Mouse (Mus musculus) midbrain, embryonic 15.5 days (tissue): ENCODE data around the gene Grik3. TPM values are rescaled to one million over a fixed set of nuclear protein-coding genes. Genes with fewer than 3 reads are reported as not detected.

Experiments used
- ATAC-seq: fragments of 200-750 bp; cut with Nextera tagmentation; replicated peaks from 2 replicates; pipeline ENCODE4 v1.8.0; 2017; ENCODE audit warnings: moderate TSS enrichment
- H3K27ac ChIP-seq: fragments of 300-500 bp; sonication (generic); 2 replicates; pipeline ENCODE4 v1.5.1; 2015; ENCODE audit warnings: mild to moderate bottlenecking, inconsistent platforms
- H3K27me3 ChIP-seq: fragments of 300-500 bp; sonication (generic); replicated peaks from 2 replicates; pipeline ENCODE4 v1.6.1; 2015; ENCODE audit warnings: inconsistent platforms
- H3K36me3 ChIP-seq: fragments of 300-500 bp; sonication (generic); replicated peaks from 2 replicates; pipeline ENCODE4 v1.6.1; 2015; ENCODE audit warnings: inconsistent platforms
- H3K4me1 ChIP-seq: fragments of 300-500 bp; sonication (generic); 2 replicates; pipeline ENCODE4 v1.6.1; 2015; ENCODE audit warnings: inconsistent platforms
- H3K4me2 ChIP-seq: fragments of 300-500 bp; sonication (generic); 2 replicates; pipeline ENCODE4 v1.6.1; 2015; ENCODE audit warnings: inconsistent platforms, mild to moderate bottlenecking, moderate library complexity
- H3K4me3 ChIP-seq: fragments of 300-500 bp; sonication (generic); 2 replicates; pipeline ENCODE4 v1.5.1; 2015; ENCODE audit warnings: mild to moderate bottlenecking, inconsistent platforms
- H3K9ac ChIP-seq: fragments of 300-500 bp; sonication (generic); 2 replicates; pipeline ENCODE4 v1.6.1; 2015; ENCODE audit warnings: mild to moderate bottlenecking, inconsistent platforms
- H3K9me3 ChIP-seq: fragments of 300-500 bp; sonication (generic); 2 replicates; pipeline ENCODE4 v1.6.1; 2016; ENCODE audit warnings: inconsistent platforms
- WGBS: fragments of 180-500 bp; shearing (Covaris S2); methylation state at CpG from one replicate; pipeline ENCODE4 v1.1.7; 2015; ENCODE audit warnings: mixed read lengths; 5-methylcytosine and 5-hydroxymethylcytosine counted together
- polyA plus RNA-seq: library from polyadenylated mRNA; unstranded; fragments of >200 nt; fragmentation: Nextera tagmentation; extraction: Ambion mirVana; gene quantifications from 2 replicates; pipeline ENCODE4 v1.2.1, GENCODE M21; 2015

The Grik3 gene
- 4.8 and 5.3 TPM in 2 replicates for polyA plus RNA-seq

DNA sequence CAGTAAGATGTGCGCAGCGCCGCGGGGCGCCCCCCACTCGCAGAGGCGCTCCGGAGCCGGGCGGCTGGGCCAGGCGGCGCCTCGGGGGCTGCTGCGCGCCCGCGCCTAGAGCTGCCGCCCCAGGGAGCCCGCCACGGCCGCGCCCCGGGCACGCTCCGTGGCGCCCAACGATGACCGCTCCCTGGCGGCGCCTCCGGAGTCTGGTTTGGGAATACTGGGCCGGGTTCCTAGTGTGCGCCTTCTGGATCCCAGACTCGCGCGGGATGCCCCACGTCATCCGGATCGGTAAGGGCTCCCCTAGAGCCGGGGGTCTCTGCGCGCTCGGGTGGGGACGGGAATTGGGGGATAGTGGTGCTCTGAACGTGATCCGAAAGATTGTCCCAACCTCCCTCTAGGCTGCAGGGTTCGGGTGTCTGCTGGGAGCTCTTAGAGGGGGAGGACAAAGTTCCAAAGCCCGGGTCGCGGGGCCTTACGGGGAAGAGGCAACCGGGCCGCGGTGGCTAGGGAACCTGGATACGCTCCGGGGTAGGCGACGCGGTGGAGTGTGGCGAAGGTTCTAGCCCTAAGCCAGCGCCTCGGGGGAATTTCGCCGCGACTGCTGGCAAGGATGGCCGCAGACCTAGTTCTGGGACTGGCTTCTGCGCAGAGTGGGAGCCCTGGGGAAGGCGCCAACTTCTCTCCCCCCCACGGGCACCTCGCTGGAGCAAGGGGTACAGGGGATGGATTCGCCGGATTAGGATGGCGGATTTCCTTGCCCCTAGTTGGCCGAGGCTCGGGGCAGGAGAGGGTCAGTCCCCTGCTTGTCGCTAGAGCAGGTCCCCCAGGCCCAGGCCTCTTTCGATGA lies at the start of gene Grik3:
Gene Grik3 (plus strand): TSS at position 40 of the 844 bp plus-strand sequence.
- Histone ChIP-seq H3K9ac (peak within 1 kb of the TSS; percentile 70), H3K4me1 (peaks cover 96% of the 10 kb centered on the region), H3K4me2 (peak within 1 kb of the TSS; percentile 79), H3K4me3 (peak within 1 kb of the TSS; percentile 63), H3K27me3 (peaks cover 22% of the 10 kb centered on the region), H3K9me3 (no peaks in the 10 kb centered on the region), H3K27ac (peak within 1 kb of the TSS; percentile 83), H3K36me3 (no peaks in the 10 kb centered on the region)
- peak; percentile 8 for ATAC-seq
- WGBS = under 1% methylated on average over 77 of the region's 77 CpGs

DNA sequence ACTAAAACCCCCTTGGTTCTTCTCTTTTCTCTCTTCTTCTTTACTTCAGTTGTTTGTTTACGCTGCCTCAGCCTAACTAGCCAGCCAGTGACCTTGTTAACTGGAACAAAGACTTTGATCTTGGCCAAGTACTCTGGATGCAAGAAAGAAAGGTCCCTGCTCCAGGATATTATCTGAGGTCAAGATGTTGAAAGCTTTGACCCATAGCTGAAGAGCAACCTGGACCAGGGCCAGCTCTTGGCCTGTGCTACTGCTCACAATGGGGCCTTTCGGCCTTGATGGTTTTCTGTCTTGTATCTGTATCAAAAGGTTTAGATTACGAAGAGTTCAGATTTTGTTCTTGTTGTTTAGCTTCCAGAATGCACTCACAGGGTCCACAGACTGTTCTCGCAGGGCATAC lies 48.7 kb upstream of the Grik3 start:
- Histone ChIP-seq H3K4me1 (peaks cover 12% of the 10 kb centered on the region; the same call in 1 of the 2 replicates), H3K4me3 (no peak overlapping the region), H3K4me2 (no peak overlapping the region), H3K9me3 (no peaks in the 10 kb centered on the region), H3K27ac (no peak overlapping the region), H3K27me3 (peaks cover 7% of the 10 kb centered on the region; the same call in 1 of the 2 replicates), H3K36me3 (no peaks in the 10 kb centered on the region), H3K9ac (no peak overlapping the region)
- 86% methylated on average over 4 of the region's 4 CpGs for WGBS
- no peak for ATAC-seq

DNA sequence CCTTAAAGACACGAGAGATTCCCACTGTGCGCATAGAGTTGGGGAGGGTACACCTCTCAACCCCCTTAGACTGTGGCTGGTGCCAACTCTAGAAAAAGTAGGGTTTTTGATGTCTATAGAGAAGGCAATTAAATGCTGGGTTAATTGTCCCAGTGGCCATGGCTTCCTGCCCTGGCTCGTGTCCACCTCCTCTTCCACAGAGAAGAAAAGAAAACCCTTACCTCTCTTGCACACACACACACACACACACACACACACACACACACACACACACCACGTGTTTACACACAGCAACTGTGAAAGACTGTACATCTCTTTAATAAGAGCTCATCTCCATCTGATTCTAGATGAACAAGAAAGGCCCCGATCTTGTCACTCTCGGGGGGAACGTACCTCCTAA lies 46.1 kb upstream of the Grik3 start:
- H3K9ac ChIP-seq = no peak overlapping the region
- H3K9me3 ChIP-seq = no peaks in the 10 kb centered on the region
- no peaks in the 10 kb centered on the region for H3K36me3 ChIP-seq
- peaks cover 12% of the 10 kb centered on the region; the same call in 1 of the 2 replicates for H3K4me1 ChIP-seq
- WGBS = 78% methylated on average over 7 of the region's 7 CpGs
- H3K4me2 ChIP-seq = no peak overlapping the region
- H3K4me3 ChIP-seq = no peak overlapping the region
- no peak overlapping the region for H3K27ac ChIP-seq
- no peaks in the 10 kb centered on the region for H3K27me3 ChIP-seq
- no peak for ATAC-seq

DNA sequence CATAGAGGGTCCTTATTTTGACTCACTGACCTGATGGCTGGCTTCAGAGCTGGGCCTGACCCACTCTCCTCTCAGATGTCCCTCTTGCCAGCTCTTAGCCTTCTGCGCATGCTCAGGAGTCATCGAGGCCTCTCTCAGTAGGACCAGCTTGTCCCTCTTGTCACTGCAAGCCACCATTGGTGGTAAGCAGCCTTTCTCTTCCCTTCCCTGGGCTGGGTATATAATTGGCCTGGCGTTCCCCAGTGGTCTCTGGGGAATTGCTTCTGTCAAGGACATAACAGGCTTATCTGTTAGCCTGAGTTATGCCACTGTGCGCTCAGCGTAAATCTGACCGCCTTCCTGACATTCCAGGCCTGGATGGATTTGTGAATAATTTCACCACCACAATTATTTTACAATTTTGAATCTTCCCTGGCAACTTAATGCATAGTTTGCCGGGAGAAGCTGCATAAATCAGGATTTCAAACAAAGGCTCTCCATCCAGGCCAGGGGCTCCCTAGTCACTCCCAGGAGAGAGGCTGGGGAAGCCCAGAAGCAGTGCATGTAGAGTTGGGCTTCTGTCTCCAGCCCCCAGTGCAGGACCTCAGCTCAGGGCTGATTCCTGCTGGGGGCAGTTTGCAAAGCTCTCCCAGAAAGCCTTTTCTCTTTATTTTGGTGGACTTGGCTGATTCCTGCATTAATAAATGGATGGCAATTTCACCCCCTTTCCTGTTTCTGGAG lies 39.7 kb upstream of the Grik3 start:
- Histone ChIP-seq H3K27me3 (no peaks in the 10 kb centered on the region), H3K4me1 (peaks cover 31% of the 10 kb centered on the region), H3K9ac (no peak overlapping the region), H3K27ac (peak overlapping the region; percentile 43), H3K4me2 (no peak overlapping the region), H3K4me3 (no peak overlapping the region), H3K9me3 (no peaks in the 10 kb centered on the region), H3K36me3 (no peaks in the 10 kb centered on the region)
- 32% methylated on average over 7 of the region's 7 CpGs for WGBS
- ATAC-seq = peak; percentile 74

DNA sequence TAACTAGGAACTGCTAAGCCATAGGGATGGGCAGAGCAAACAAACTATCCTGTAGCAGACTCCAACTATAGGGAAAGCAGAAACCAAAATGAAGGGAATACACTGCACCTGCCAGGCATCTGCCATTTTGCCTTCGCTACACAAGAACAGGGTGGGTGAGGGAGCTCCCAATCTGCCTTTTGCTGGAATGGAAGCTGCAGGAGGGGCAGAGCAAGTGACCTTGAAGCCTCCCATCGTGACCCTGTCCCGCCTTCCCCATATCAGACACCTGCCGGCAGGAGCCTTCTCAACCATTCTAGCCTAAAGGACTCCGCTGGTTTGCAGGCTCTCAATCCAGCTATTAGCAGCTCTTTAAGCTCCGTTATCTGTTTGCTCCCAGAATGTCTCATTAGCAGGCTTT lies 38.7 kb upstream of the Grik3 start:
- no peak overlapping the region for H3K4me2 ChIP-seq
- no peaks in the 10 kb centered on the region for H3K27me3 ChIP-seq
- H3K9ac ChIP-seq = no peak overlapping the region
- H3K27ac ChIP-seq = no peak overlapping the region
- H3K9me3 ChIP-seq = no peaks in the 10 kb centered on the region
- WGBS = 37% methylated on average over 6 of the region's 6 CpGs
- H3K4me3 ChIP-seq = no peak overlapping the region
- no peak for ATAC-seq
- H3K4me1 ChIP-seq = peaks cover 39% of the 10 kb centered on the region
- H3K36me3 ChIP-seq = no peaks in the 10 kb centered on the region

DNA sequence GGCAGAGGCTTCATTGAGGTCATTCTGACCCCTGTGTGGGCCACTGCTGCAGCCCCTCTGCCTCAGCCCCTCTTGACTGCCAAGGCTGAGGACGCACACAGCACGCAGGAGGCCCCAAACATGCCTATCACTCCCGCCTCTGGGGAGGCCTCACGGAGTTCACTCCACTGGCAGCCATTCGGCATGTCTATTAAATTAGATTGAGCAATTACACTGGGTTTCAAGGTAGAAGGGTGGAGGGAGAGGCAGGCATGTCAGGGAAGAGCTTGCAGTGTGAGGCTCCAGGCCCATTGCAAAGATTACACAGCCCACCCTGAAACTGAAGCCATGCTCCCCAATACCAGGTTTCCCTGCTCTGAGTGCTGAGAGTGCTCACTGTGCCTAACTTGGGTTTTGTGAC lies 34.0 kb upstream of the Grik3 start:
- Histone ChIP-seq H3K27ac (no peak overlapping the region), H3K36me3 (no peaks in the 10 kb centered on the region), H3K4me2 (no peak overlapping the region), H3K4me3 (no peak overlapping the region), H3K4me1 (peaks cover 42% of the 10 kb centered on the region), H3K9ac (no peak overlapping the region), H3K27me3 (no peaks in the 10 kb centered on the region), H3K9me3 (no peaks in the 10 kb centered on the region)
- WGBS = 44% methylated on average over 5 of the region's 5 CpGs
- ATAC-seq = no peak

DNA sequence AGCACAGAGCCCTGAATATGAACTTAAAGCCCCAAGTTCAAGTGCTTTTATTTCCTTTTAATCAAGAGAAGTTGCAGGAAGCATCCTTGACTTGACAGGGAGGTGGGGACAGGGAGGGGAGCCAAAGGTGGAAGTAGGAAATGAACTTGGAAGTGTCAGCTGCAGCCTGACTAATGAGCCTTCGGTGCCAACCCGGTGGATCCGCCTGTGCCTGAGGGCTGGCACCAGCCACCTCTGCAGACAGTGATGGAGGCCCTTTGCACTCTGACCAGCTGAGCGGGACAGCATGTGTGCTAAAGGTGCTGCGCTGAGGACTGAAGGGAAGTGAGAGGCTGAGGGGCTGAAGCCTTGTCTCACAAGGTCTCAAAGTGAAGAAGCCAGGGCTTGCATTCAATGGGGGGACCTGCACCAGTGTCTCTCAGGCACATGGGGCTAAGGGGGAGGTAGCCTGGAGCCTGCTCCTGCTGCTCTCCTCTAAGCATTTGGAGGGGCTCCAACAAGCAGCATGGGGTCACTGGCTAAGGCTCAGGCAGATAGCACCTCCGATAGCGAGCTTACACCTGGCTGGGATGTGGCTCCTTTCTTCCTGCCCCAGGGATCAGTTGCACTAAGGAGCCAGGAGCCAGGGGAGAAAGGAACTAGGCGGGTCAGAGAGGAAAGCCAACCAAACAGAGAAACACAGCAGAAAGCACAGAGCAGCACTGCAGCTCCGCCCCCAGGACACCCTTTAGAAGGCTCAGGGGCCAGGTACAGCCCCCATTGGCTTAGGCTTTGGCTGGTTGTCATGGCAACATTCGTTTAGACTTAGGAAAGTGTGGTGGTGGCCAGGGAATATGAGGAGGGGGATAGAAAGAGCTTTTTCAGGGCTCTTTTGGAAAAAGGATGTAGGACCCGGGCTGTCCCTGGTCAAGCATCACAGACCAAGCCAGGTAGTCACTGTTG lies 33.1 kb upstream of the Grik3 start:
- no peak overlapping the region for H3K4me3 ChIP-seq
- no peak overlapping the region for H3K4me2 ChIP-seq
- H3K4me1 ChIP-seq = peaks cover 33% of the 10 kb centered on the region
- no peaks in the 10 kb centered on the region for H3K36me3 ChIP-seq
- H3K27ac ChIP-seq = no peak overlapping the region
- no peaks in the 10 kb centered on the region for H3K27me3 ChIP-seq
- WGBS = 28% methylated on average over 11 of the region's 11 CpGs
- H3K9ac ChIP-seq = no peak overlapping the region
- no peaks in the 10 kb centered on the region for H3K9me3 ChIP-seq
- ATAC-seq = 0 out of 2 replicates have a peak, but pooled peaks have one; percentile 57

DNA sequence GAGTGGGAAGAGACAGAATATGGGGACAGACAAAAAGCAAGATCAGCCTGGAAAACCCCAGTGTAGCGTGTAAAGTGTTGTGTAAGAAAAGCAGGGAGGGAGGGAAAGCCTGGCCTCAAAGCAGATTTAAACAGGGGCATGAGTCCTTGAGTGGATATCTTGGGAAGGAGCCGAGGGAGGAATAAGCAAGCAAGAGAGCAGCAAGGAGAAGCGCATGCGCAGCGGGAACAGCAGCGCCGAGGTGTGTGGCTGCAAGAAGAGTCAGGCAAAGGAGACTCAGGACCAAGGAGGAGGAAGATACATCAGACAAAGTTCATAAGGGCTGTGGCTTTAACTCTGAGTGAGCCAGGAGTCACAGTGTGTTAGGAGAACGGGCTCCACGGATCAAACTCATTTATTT lies 30.7 kb upstream of the Grik3 start:
- no peaks in the 10 kb centered on the region for H3K36me3 ChIP-seq
- no peak overlapping the region for H3K27ac ChIP-seq
- no peak overlapping the region for H3K9ac ChIP-seq
- H3K27me3 ChIP-seq = no peaks in the 10 kb centered on the region
- no peak overlapping the region for H3K4me2 ChIP-seq
- 71% methylated on average over 9 of the region's 9 CpGs for WGBS
- H3K4me1 ChIP-seq = peaks cover 23% of the 10 kb centered on the region
- no peak for ATAC-seq
- no peaks in the 10 kb centered on the region for H3K9me3 ChIP-seq
- no peak overlapping the region for H3K4me3 ChIP-seq

DNA sequence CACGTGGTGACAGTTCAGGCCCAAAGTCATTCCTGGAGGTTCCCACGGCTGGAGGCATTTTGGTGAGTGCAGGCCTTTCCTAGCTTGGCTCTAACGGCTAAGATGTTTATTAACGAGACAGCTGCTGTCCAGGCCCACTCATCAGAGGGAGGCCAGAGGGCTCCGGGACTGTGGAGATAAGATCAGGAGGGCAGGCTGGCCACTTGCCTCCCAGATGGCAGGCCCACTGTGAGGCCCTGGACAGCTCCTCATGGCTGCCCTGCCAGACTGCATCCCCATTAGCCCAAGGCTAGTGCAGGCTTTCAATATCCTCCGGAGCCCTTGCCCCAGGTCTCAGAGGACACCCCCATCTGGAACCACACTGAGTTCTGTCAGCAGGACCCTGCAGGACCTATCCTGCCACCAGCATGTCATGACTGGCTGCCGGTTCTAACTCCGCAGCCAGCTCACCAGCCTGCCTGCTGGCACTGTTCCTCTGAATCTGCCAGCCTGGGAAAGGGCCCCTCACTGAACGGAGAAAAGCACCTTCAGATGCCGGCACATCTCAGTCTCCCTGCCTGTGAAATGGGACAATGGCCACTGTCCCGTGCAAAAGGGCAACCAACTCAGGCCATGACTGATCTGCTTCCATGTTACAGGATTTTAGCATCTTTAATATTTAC lies 20.7 kb upstream of the Grik3 start:
- Histone ChIP-seq H3K4me3 (no peak overlapping the region), H3K27ac (no peak overlapping the region), H3K9ac (no peak overlapping the region), H3K36me3 (no peaks in the 10 kb centered on the region), H3K9me3 (no peaks in the 10 kb centered on the region), H3K27me3 (no peaks in the 10 kb centered on the region), H3K4me2 (no peak overlapping the region), H3K4me1 (0 out of 2 replicates have a peak, but pooled peaks cover 3% of the 10 kb centered on the region)
- WGBS = 48% methylated on average over 11 of the region's 11 CpGs
- ATAC-seq = no peak

DNA sequence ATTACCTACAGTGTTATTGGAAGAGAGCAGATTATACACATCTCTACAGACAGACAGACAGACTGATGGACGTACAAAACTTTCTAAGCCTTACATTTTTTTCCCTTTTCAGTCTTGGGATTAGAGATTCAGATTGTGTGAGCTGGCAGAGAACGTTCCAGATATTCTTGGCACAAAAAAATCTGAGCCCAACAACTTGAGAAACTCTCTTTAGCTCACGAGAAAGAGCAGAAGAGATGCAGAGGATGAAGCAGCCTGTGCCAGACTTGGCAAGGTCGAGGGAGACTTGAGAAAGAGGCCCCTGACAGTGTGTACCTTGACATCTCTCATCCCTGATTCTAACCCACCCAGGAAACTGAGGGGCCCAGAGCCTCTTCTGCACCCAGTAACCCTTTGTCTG lies 15.6 kb upstream of the Grik3 start:
- no peak for ATAC-seq
- Histone ChIP-seq H3K27ac (no peak overlapping the region), H3K4me3 (no peak overlapping the region), H3K36me3 (no peaks in the 10 kb centered on the region), H3K9me3 (no peaks in the 10 kb centered on the region), H3K27me3 (no peaks in the 10 kb centered on the region), H3K9ac (no peak overlapping the region), H3K4me1 (peaks cover 4% of the 10 kb centered on the region), H3K4me2 (no peak overlapping the region)
- WGBS = 77% methylated on average over 4 of the region's 4 CpGs

DNA sequence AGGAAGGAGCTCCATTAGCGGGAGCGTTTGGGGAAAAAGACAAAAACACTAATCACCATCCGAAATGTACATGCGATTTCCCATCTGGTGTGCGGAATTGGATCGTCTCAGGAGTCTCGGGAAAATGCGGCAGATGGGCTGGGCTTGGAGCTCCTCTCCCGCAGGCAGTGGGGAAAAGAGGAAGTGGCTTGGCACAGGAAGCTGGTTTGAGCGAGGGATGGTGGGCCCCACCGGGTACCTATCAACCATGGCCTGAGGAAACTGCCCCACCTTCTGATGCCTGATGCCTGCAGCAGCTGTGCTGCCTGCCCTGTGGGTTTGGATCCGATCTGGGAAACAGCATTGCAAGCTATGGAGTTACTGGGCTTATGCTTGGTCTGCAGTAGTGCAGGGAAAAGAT lies 12.4 kb upstream of the Grik3 start:
- Histone ChIP-seq H3K9me3 (no peaks in the 10 kb centered on the region), H3K27ac (no peak overlapping the region), H3K27me3 (peaks cover under 1% of the 10 kb centered on the region; the same call in 1 of the 2 replicates), H3K9ac (no peak overlapping the region), H3K4me2 (no peak overlapping the region), H3K4me1 (peaks cover 15% of the 10 kb centered on the region), H3K4me3 (no peak overlapping the region), H3K36me3 (no peaks in the 10 kb centered on the region)
- WGBS = 33% methylated on average over 12 of the region's 12 CpGs
- no peak for ATAC-seq
